Mouse (Mus musculus): ENCODE results near the gene Pakap.

Gene Pakap

GRCm38 (mm10) chr4:57574181-57574580, 6.2 kb downstream of the Pakap start:
- DNase-seq (ENCODE audit: low spot score in 2 of 2): no peak

DNA sequence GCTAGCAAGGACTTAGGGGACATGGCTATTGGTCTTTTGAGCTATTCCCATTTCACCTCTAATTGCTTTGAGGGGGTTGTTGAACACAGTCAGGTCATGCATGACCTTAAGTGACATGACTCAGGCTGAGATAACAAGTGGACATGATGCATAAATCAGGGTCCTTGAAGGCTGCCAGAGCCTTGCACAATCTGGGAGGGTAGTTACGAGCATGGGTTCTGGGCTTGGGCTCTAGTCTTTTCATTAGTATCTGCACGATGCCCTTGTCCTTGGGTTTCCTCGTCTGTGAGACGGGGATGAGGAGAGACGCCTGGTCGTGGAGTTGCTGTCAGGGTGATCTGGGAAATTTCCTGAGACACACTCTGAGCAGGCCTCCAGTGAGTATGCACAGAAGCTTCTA, 6.7 kb downstream of the Pakap start:
- DNase-seq (ENCODE audit: low spot score in 2 of 2): no peak

DNA sequence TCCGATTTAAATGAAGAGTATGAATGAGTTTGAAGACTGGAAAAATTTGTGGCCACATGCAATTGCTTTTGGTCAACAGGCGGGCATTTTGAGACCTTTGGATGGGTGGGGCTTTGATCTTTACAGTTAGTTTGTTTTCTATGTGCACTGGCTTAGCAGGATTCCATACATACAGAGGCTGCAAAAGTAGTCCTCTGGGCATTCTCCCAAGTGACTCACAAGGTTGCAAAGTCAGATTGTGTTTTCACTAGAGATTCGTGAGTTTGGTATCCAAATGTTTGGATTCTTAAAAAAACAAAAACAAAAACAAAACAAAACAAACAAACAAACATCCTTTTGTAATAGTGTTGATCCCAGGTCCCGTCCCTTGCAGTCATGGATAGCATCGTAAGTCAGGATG, 7.7 kb downstream of the Pakap start:
- DNase-seq (ENCODE audit: low spot score in 2 of 2): no peak

GRCm38 (mm10) chr4:57576095-57576494, 8.1 kb downstream of the Pakap start:
- DNase-seq (ENCODE audit: low spot score in 2 of 2): no peak

DNA sequence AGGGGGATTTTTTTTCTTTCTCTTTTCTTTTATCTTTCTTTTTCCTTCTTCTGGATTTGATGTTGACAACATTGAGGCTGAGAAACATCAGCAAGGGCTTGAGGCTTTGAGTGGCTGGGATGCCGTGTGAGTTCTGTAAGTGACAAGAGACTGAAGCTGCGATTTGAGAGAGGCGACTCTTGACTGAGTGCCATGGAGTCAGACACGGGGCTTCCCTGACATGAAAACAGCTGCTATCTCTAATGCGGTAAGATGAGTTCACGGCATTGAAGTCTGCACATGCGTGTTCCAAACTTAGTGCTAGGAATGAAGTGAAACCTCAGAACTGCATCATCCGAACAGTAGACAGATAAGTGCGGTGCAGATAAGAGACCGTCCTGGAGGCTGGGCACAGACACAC, 11.7 kb downstream of the Pakap start:
- no peak for DNase-seq (ENCODE audit: low spot score in 2 of 2)

DNA sequence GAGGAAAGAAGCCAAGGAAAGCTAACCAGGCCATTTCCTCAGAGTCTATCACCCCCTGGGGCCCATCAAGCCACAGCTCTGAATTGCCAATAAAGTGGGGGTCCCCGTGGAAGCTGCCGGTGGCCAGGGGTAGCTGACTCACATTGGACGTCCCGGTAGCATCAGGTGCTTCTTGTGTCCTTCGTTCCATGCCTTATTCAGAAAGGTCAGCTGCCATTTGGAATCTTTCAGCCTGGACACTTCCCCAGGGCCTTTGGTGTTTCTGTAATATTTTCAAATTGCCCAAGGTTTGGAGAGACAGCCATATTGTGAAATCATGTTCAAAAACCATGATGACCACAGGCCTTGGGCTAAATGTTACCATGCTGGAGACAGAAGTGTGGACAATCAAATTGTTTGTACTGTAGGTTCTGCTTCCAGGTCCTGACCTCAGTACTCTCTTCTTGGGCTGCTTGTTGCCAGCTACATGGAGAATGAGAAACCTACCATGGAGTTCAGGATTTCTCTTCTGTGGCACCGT, 17.4 kb downstream of the Pakap start:
- DNase-seq (ENCODE audit: low spot score in 2 of 2): no peak

DNA sequence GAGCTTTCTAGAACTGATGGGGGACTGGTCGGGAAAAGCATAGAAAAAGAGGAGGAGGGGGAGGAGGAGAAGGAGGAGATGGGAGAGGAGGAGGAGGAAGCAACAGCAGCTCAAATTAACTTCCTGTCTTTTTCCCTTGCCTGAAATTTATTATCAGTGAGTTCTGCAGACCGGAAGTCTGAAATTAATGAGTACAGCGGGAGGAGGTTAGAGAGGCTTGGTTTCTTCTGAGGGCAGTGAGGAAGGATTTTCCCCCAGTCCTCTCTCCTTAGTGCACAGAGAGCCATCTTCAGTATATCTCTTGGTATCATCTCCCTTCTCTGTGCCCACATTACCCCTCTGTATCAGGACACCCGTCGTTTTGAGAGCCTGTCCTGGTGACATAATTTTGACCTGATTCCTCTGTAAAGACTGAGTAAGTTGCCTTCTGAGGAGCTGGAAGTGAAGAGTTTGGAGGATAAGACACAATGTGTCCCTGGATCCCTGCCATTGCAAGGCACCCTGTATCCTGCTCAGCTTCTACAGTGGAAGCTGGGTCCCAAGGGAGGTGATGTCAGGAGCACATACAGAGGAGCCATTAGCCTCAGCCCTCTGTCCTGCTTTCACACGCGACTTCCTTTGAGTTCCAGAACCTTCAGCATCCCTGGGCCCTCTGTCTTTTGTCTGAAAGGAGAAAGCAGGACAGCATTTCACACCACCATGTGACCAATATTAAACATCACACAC, 19.1 kb downstream of the Pakap start:
- no peak for DNase-seq (ENCODE audit: low spot score in 2 of 2)

GRCm38 (mm10) chr4:57588356-57588755, 20.4 kb downstream of the Pakap start:
- DNase-seq (ENCODE audit: low spot score in 2 of 2): no peak

GRCm38 (mm10) chr4:57592751-57593150, 24.8 kb downstream of the Pakap start:
- DNase-seq (ENCODE audit: low spot score in 2 of 2): no peak

GRCm38 (mm10) chr4:57599946-57600345, 32.0 kb downstream of the Pakap start:
- no peak for DNase-seq (ENCODE audit: low spot score in 2 of 2)

- no peak for DNase-seq (ENCODE audit: low spot score in 2 of 2)
These were observed 32.9 kb downstream of the Pakap start for GRCm38 (mm10) chr4:57600685-57601457.

DNA sequence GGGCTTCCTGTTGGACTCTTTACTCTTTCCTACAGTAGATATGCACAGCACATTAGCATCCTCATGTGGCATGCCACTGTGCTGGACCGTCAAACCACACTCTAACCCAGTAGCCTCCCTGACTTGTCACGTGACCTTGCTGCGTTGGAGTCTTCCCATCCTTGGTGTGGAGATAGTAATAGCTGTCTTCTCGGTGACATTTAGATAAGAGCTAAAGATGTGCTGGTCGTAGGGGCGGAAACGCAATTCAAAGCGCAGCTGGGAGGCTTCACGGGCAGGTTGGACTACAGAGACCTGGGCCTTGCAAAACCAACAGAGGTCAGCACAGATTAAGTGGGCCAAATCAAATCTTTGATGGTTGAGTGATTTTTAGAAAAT, 33.5 kb downstream of the Pakap start:
- DNase-seq (ENCODE audit: low spot score in 2 of 2): no peak

GRCm38 (mm10) chr4:57601903-57602617, 34.1 kb downstream of the Pakap start:
- no peak for DNase-seq (ENCODE audit: low spot score in 2 of 2)

- no peak for DNase-seq (ENCODE audit: low spot score in 2 of 2)
These were observed 38.3 kb downstream of the Pakap start for GRCm38 (mm10) chr4:57606258-57606657.

GRCm38 (mm10) chr4:57607247-57607942, 39.4 kb downstream of the Pakap start:
- peak; percentile 78 to 92 for DNase-seq (ENCODE audit: low spot score in 2 of 2)

DNA sequence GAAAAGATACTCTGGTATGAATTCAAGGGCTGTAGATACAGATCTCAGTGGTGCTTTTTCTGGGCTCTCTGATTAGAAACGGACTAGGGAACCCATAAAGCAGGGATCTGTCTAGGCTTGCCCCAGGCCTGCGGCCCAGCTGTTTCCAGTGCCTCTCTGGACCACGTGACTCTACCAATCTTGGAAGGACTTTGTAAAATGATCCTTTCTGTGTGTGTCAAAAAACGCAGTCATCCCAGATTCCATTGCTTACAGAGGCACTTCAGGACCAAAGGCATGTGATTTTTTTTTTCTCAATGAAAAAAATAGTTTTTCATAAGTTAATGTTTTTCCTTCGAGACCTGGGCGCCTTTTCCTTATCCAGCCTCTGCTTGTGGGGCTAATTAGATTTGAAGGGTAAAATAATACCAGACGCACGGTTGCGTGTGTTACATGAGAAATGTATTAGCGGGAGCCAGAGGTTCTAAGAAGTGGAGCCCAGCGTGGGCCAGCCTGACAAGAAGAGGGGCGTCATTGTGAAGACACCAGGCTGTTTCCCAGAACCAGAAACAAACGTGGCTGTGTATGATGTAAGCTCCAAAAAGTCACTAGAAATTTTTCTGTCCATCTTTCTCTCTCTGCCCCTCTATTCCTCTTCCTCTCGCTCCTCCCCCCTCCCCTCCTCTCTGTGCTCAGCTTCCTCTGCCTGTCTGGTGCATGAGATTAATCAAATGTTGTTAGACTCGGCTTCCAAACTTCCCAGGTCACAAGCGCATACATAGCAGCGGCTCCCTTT, 43.5 kb downstream of the Pakap start:
- no peak for DNase-seq (ENCODE audit: low spot score in 2 of 2)

GRCm38 (mm10) chr4:57612716-57613115, 44.7 kb downstream of the Pakap start:
- no peak for DNase-seq (ENCODE audit: low spot score in 2 of 2)

GRCm38 (mm10) chr4:57614686-57615085, 46.7 kb downstream of the Pakap start:
- no peak for DNase-seq (ENCODE audit: low spot score in 2 of 2)

- DNase-seq (ENCODE audit: low spot score in 2 of 2): no peak
These were observed 50.8 kb downstream of the Pakap start for GRCm38 (mm10) chr4:57618743-57619142.

- no peak for DNase-seq (ENCODE audit: low spot score in 2 of 2)
These were observed 54.8 kb downstream of the Pakap start for GRCm38 (mm10) chr4:57622816-57623215.

GRCm38 (mm10) chr4:57624819-57625218, 56.8 kb downstream of the Pakap start:
- DNase-seq (ENCODE audit: low spot score in 2 of 2): no peak

All from urinary bladder, postnatal 4 days (tissue).